Mouse (Mus musculus): ENCODE results near the gene Tspoap1. TPM values are rescaled to one million over a fixed set of nuclear protein-coding genes. Genes with fewer than 3 reads are reported as not detected.

Tspoap1 gene
- total and polyA plus RNA-seq, 3 experiments: 12.3 to 36.9 (median 12.8) TPM

- peaks cover 33 to 82% of the 10 kb centered on the region in 2 experiments for H3K4me1 ChIP-seq (ENCODE audit: control insufficient read depth in 1 of 2, insufficient read depth in 2 of 2)
- no peaks in the 10 kb centered on the region for H3K9me3 ChIP-seq (replicated peaks; ENCODE audit: low read length)
- TF ChIP-seq ZKSCAN1 (IDR thresholded peaks at IDR 0.05; ENCODE audit: borderline replicate concordance, low read depth, low read length) (no peak), TBP (conservative IDR thresholded peaks at IDR 0.05; ENCODE audit: low read depth, low read length) (no peak), TCF12 (IDR thresholded peaks at IDR 0.05; ENCODE audit: low read depth, low read length) (peak; percentile 43; the same call in 1 of the 2 replicates), MXI1 (IDR thresholded peaks at IDR 0.05; ENCODE audit: low read depth, low read length) (peak; percentile 34; the same call in 1 of the 2 replicates), SIN3A (IDR thresholded peaks at IDR 0.05; ENCODE audit: low read length) (0 out of 2 replicates have a peak, but pooled peaks have one; percentile 54), UBTF (IDR thresholded peaks at IDR 0.05; ENCODE audit: low read depth, low read length) (0 out of 2 replicates have a peak, but pooled peaks have one; percentile 16), RCOR1 (conservative IDR thresholded peaks at IDR 0.05; ENCODE audit: low read depth, low read length) (0 out of 2 replicates have a peak, but pooled peaks have one; percentile 38), E2F4 (IDR thresholded peaks at IDR 0.05; ENCODE audit: insufficient replicate concordance, low read depth, low read length) (no peak), MAZ (IDR thresholded peaks at IDR 0.05; ENCODE audit: low read depth, low read length) (peak; percentile 57; the same call in 1 of the 2 replicates), MYC (IDR thresholded peaks at IDR 0.05; ENCODE audit: low read depth, low read length) (peak; percentile 23; the same call in 1 of the 2 replicates), PAX5 (IDR thresholded peaks at IDR 0.05; ENCODE audit: low read length) (no peak), CHD2 (IDR thresholded peaks at IDR 0.05; ENCODE audit: low read length) (peak; percentile 3; the same call in 1 of the 2 replicates), NRF1 (IDR thresholded peaks at IDR 0.05; ENCODE audit: low read depth, low read length) (no peak), JUN (IDR thresholded peaks at IDR 0.05; ENCODE audit: insufficient read depth, low read depth, low read length) (no peak), MEF2A (IDR thresholded peaks at IDR 0.05; ENCODE audit: borderline replicate concordance, low read depth, low read length) (0 out of 2 replicates have a peak, but pooled peaks have one; percentile 15), USF2 (conservative IDR thresholded peaks at IDR 0.05; ENCODE audit: low read depth, low read length) (no peak)
- H3K4me2 ChIP-seq (ENCODE audit: insufficient read depth, low read depth, poor library complexity, severe bottlenecking): no peak overlapping the region
- H3K9ac ChIP-seq (ENCODE audit: insufficient read depth, low read depth): no peak overlapping the region
- no peaks in the 10 kb centered on the region for H3K27me3 ChIP-seq (replicated peaks)
- peak; percentile 52 for DNase-seq (ENCODE audit: extremely low read depth)
- dilution Hi-C loops (cut with MboI; ENCODE audit: extremely low pct_ligation_motif_present, extremely low pct_unique_long_range_greater_than_20kb, low sequenced_read_pairs) (no loop called here), in situ Hi-C loops (cut with MboI; ENCODE audit: low pct_ligation_motif_present, low pct_unique_long_range_greater_than_20kb, low sequenced_read_pairs) (no loop called here)
- H3K79me2 ChIP-seq (replicated peaks; ENCODE audit: control insufficient read depth, extremely low read depth, insufficient read depth, poor library complexity, severe bottlenecking): 0 out of 2 replicates have a peak, but pooled peaks cover 14% of the 10 kb centered on the region
- H3K4me3 ChIP-seq (replicated peaks in 1 of 3; ENCODE audit: low read depth in 2 of 3, low read length in 2 of 3, poor library complexity in 1 of 3): peak overlapping the region in 1 of 3 experiments; percentile 56
- H3K36me3 ChIP-seq (replicated peaks in 1 of 2; ENCODE audit: control insufficient read depth in 1 of 2, insufficient read depth in 1 of 2, low read length in 1 of 2): peaks cover 16 to 17% of the 10 kb centered on the region in 2 experiments
- H3K27ac ChIP-seq (ENCODE audit: insufficient read depth, low read depth): peak overlapping the region; percentile 98
These were observed 13.0 kb upstream of the Tspoap1 start for GRCm38 (mm10) chr11:87747312-87747711.

GRCm38 (mm10) chr11:87747716-87748115, 12.6 kb upstream of the Tspoap1 start:
- no peak for TF ChIP-seq KAT2A (IDR thresholded peaks at IDR 0.05; ENCODE audit: insufficient replicate concordance, low read length)
- no peak for TF ChIP-seq GABPA (IDR thresholded peaks at IDR 0.05; ENCODE audit: insufficient replicate concordance, low read depth, low read length)
- no peak for TF ChIP-seq SMC3 (IDR thresholded peaks at IDR 0.05; ENCODE audit: low read depth, low read length)
- no peak for TF ChIP-seq MYC (IDR thresholded peaks at IDR 0.05; ENCODE audit: low read depth, low read length)
- TF ChIP-seq ZC3H11A (IDR thresholded peaks at IDR 0.05; ENCODE audit: low read depth, low read length): no peak
- TF ChIP-seq JUND (conservative IDR thresholded peaks at IDR 0.05; ENCODE audit: low read depth, low read length): no peak
- dilution Hi-C loops (cut with MboI; ENCODE audit: extremely low pct_ligation_motif_present, extremely low pct_unique_long_range_greater_than_20kb, low sequenced_read_pairs): no loop called here
- H3K4me2 ChIP-seq (ENCODE audit: insufficient read depth, low read depth, poor library complexity, severe bottlenecking): peak overlapping the region; percentile 49; the same call in 1 of the 2 replicates
- peaks cover 33 to 81% of the 10 kb centered on the region in 2 experiments for H3K4me1 ChIP-seq (ENCODE audit: control insufficient read depth in 1 of 2, insufficient read depth in 2 of 2)
- peaks cover 12 to 14% of the 10 kb centered on the region in 2 experiments for H3K36me3 ChIP-seq (replicated peaks in 1 of 2; ENCODE audit: control insufficient read depth in 1 of 2, insufficient read depth in 1 of 2, low read length in 1 of 2)
- H3K27me3 ChIP-seq (replicated peaks): no peaks in the 10 kb centered on the region
- peak overlapping the region; percentile 96 for H3K27ac ChIP-seq (ENCODE audit: insufficient read depth, low read depth)
- 0 out of 2 replicates have a peak, but pooled peaks cover 12% of the 10 kb centered on the region for H3K79me2 ChIP-seq (replicated peaks; ENCODE audit: control insufficient read depth, extremely low read depth, insufficient read depth, poor library complexity, severe bottlenecking)
- in situ Hi-C loops (cut with MboI; ENCODE audit: low pct_ligation_motif_present, low pct_unique_long_range_greater_than_20kb, low sequenced_read_pairs): no loop called here
- H3K4me3 ChIP-seq (replicated peaks in 1 of 3; ENCODE audit: low read depth in 2 of 3, low read length in 2 of 3, poor library complexity in 1 of 3): peak overlapping the region in 2 of 3 experiments; percentile 30 to 51
- DNase-seq (ENCODE audit: extremely low read depth): peak; percentile 48
- peak overlapping the region; percentile 61 for H3K9ac ChIP-seq (ENCODE audit: insufficient read depth, low read depth)
- H3K9me3 ChIP-seq (replicated peaks; ENCODE audit: low read length): no peaks in the 10 kb centered on the region

All from CH12.LX (cell line).